Mouse (Mus musculus) megakaryocyte-erythroid progenitor cell, adult 5-6 weeks (primary cell): ENCODE measurements at regions not wholly inside any gene's neighbourhood (a gene's known extent, or its start where the extent isn't known, plus 50 kb on each side); places are given as distances from the start of the nearest gene placed in this dataset.

Experiments used
- ATAC-seq: replicated peaks from 2 replicates; pipeline ENCODE4 v1.8.0; 2016; ENCODE audit warnings: mild to moderate bottlenecking, inconsistent platforms; ENCODE audit not compliant: severe bottlenecking, poor library complexity, low FRiP score, low TSS enrichment

- ATAC-seq, result no peak
Measured at GRCm38 (mm10) chr10:126513185-126513584, 388.0 kb downstream of the Atp23 start.

DNA sequence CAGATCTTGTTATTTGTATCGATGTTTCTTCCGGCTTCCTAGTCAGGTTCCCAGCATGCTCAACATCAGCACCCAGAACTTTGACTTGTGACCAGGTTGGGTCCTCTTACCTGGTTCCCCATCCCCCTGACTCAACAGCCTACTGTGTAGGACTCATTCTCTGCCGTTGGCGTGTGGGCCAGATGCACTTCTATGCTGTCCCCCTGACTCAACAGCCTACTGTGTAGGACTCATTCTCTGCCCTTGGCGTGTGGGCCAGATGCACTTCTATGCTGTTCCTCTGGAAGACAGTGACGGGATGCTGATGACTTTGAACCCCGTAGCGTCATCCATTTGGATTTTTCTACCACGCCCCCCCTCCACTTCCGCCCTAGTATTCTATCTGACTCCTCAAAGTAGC, 389.6 kb downstream of the Atp23 start:
- no peak for ATAC-seq

DNA sequence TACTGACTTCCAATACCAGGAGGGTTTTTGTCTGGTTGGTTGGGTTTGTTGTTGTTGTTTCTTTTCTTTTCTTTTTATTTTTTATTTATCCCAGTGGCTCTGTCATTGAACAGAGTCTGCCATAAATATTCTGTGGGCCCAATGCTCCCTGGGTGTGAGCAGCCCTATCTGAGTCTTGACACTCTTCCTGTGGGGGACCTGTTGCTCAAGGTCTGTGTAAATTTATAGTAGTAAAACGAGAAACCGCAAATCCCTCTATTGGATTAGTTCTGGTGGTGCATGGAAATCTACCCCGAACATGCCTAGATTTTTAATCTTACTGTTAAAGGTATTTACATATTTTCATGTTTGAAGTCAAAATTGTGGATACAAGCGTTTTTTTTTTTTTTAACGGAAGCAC, 395.2 kb downstream of the Atp23 start:
- ATAC-seq, result peak; percentile 78

DNA sequence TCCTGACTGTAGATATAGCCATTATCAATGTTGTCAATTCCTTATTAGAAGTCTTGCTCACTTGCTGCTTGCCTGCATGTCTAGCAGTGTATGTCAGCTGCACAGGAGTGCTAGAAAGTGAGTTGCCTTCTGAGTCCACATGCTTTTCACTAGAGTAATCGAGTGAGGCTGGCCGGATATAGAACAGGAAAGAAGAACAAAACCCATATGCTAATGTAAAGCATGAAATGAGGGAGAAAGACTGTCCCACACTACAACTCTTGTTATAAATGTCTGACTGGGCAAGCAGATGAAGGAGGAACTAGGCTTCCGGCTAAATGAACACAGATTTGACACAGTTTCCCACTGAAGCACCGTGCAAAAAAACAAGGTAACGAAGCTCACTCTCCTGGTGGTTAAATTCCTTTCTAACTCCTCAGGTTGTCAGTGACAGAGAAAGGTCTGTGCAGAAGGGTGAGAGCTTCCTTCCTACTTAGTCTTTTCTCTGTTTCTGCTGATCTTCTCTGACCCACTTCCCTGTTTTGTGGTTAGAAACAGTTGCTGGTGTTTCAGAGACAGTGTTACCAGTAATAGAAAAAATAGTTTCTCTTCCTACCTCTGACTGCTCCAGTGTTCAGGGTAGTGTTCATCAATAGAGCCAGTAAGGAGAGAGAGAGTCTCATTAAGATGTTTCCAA, 399.0 kb downstream of the Atp23 start:
- no peak for ATAC-seq

GRCm38 (mm10) chr10:126498726-126499125, 402.4 kb downstream of the Atp23 start:
- ATAC-seq, result no peak

DNA sequence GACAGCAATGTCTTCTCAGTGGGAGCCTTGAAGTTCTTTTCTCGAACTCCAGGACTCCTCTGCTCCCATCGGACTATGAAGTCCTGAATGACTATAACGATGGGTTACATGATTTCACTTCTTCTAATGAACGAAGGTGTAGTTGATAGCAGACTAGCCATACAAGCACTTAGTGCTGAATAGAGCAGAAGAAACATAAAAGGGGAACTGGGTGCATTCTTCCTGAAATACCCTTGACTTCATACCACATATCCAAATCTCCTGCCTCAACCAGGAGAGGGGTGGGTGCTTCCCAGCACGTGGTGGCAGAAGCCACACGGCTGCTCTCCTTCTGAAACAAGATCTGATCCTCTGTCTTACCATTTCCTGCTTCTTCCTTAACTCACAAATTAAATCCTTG, 407.4 kb downstream of the Atp23 start:
- no peak for ATAC-seq

DNA sequence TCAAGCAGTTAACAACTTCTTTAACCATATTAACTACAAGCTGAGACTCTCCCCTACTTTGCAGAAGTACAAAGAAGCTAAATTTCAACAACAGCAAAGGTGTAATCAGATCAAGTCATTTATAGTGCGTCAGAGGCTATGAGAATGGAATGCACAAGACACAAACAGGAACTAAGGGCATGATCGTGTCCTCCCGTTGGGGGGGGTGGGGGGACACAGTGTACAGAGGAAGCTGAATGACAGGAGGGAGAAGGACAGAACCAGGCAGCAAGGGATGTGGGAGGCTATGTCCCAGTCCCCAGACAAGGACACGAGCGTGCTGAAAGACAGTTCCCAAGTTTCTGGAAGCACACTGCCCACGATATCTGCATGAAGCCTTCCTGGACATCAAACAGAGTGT, 408.9 kb downstream of the Atp23 start:
- ATAC-seq, result no peak

DNA sequence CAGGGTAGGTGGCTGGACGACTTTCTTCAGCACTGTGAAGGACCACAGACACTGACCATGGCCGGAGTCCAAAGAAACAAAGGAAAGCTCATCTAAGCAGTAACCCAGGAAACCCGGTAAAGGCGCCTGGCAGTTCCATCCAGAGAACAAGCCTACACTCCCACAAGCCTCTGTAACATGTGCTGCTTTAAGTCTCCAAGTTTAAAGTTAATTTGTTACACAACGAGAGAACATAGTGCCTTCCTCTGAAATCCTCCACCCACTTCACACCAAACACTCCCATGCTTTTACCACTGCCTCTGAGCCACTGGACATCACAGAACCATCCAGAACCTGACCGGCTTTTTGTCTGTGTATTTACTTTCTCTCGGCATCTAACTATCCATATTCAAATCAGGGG, 416.0 kb downstream of the Atp23 start:
- ATAC-seq, result no peak

DNA sequence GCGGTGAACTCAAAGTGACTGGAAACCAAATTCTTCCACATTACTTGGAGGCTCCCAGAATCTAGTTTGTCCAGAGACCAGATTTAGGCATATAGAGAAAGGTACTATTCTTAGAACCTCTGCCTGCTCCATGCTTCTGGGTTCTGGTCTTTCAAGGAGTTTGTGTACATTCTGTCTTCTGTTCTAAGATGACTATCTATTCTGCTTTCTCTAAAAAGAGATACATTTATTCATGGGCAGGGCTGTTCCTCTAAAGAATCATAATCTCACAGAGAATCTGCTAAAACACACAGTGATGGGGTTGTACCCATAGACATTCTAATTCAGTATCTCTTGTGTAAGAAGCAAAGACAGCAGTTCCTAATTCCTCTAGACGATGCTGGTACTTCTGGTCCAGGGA, 417.7 kb downstream of the Atp23 start:
- no peak for ATAC-seq

- no peak for ATAC-seq
Measured at GRCm38 (mm10) chr10:126480382-126480781, 420.8 kb downstream of the Atp23 start.

DNA sequence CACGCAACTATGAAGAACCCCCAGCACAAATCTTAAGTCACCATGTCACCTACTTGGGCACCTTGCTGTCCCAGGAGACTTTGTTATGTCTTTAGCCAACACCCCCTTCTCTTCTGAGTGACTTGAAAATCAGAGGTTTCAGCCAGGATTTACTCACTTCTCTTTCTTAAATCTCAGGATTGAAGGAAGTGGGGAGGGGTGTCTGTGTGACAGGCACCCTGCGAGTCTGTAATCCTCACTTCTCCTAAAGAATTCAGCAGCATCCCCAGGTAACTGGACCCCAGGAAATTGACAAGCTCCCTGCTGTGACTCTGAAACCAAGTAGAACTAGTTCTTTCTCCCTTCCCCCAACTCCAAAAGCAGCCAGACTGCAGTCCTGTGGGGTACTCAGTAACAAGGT, 421.4 kb downstream of the Atp23 start:
- no peak for ATAC-seq

DNA sequence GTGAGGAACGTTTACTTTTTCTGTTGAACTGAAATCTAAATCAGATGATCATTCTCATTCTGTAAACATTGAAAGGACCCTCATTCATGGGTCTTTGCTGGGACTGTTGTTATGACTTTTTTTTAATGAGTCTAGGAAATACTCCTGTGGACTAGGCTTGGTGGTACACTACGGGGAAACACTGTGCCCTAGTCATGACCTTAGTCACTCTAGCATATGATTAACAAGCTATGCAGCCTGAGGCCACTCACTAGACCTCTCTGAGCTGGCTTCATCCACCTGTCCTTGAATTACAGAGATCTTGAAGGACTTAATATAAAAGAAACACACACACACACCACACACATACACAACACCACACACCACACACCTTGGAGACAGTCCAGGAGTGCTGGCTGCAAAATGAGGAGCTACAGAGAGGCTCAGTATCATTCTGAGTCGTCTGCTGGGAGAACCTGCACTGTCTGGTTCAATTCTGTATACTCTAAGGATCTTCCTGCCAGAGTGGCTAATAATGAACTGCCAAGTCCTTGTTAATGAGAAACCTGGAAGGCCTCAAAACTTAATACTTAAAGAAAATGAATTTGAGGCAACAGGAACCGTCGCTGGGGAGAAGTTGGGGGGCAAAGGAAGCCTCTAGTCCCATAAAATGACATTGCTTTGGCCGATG, 428.0 kb downstream of the Atp23 start:
- ATAC-seq, result no peak

DNA sequence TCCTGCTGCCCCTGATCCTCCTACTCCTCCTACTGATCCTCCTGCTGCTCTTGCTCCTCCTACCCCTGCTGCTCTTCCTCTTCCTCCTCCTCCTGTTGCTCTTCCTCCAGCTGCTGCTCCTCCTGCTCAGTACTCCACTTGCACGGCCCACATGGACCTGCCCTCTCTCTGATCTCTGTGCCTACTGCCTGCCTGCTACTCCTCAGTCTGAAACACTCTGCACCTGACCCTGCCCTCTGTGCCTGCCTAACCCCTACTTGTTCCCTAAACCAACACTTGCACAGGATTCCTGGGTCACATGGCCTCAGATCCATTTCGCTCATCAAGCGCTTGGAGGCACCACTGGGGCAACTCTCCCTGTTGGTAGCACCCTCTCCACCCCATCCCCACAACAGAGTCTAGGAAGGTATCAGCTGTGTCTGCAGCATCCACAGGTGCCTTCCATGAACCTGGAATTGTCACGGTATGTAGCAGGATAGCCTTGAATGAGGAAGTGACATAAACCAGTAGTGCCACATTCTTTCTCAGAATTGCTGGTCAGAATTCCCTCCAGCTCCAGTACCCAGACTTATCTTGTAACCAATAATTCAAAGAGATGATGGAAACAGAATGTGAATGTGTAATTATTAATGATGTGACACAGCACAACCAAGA, 430.2 kb downstream of the Atp23 start:
- no peak for ATAC-seq

GRCm38 (mm10) chr10:126462770-126463169, 438.4 kb downstream of the Atp23 start:
- no peak for ATAC-seq

DNA sequence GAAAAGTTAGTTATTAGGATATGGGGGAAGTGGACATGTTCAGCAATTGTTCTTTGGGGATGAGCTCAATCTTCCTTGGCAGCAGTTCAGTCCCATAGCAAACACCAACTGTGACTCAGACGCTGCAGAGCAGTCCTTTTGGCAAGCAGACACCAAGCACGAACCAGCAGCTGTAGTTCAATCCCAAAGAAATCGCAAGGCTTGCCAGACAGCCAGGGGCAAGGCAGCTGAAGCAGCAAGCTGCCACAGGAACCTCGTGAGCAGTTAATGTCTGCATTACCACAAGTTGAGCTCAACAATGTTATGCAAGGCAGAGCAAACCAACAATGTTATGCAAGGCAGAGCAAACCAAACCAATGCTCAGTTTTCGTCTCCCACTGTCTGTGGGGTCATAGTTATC, 442.6 kb downstream of the Atp23 start:
- ATAC-seq, result no peak

DNA sequence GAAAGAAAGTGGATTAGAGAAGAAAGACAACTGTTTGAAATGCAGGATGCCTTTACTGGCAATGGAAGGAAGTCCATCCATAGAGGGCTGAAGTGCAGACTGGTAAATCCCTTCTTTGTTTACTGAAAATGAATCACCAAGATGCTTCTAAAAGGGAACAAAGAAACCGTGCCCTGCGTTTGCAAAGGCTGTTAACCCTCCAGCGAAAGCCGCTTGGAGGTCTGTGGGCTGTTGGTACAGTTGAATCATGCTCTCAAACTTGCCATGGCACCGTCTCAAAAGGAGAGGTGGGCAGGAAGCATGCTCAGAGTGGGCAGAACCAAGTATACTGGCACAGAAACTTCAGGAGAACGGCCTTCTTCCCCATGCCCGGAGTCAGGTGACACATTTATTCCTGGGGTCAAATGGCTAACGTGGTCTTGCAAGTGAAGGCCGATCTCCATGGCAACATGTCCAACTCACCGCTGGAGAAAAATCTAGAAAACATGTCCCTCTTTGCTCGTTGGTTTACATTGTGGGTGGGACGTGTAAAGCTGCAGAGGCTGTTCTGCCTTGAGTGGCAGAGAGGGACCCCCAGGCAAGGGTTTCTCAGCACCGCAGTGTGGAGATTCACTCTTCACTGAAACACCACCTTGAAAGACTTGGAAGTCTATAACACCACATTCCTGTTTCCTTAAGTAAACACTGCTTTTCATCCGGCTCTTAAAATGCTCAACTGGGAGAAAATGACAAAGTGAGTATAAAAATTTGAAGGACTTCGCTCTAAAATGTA, 448.2 kb downstream of the Atp23 start:
- no peak for ATAC-seq

GRCm38 (mm10) chr10:126452057-126452622, 449.0 kb downstream of the Atp23 start:
- ATAC-seq, result no peak

DNA sequence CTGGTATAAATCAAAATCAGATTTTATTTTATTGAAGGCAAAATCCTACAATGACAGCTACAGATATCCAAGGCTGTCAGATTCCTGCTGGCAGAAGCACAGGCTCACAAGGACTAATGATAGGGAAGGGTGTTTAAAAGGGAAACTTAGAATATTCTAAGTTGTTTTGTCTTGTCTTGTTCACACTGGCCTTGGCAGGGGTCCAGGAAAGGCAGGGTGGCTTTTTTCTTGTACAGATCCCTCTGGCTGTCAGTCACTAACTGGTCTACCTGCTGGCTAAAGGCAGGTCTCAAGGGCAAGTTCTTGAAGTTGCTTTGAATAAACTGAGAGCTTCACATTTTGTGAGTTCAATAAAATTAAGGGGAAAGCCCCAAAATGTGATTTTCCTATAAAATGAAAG, 465.3 kb downstream of the Lrig3 start:
- ATAC-seq, result no peak

DNA sequence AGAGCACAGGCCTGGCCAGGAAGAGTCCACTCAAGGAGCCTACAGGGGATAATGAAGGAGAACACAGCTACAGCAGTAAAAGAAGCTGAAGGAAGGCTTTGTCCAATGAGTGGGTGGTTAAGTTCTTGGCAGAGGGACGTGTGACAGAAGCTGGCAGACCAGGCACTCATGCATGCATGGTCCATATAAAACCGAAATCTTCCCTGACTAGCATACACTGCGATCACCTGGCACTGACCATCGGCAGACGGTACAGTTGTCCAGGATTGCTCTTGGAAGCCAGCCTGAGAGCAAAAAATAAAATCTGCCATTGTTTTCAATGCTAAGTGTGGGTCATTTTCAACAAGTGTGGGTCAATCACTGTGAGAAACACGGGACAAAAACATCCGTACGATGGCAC, 464.4 kb downstream of the Lrig3 start:
- ATAC-seq, result no peak

- ATAC-seq, result no peak
Measured at GRCm38 (mm10) chr10:126429502-126429901, 463.5 kb downstream of the Lrig3 start.
